Mouse (Mus musculus) WW6 (cell line): Measurements from ENCODE around the gene Cd3d.

ENCODE experiments used
- DNase-seq: peaks from one replicate; pipeline ENCODE4 v3.0.0-alpha.2; 2013; ENCODE audit warnings: low read depth, low spot score

The Cd3d gene

GRCm38 (mm10) chr9:44992271-44992670 lies 10.7 kb downstream of the Cd3d start:
- DNase-seq = no peak

GRCm38 (mm10) chr9:44993268-44993667 lies 11.7 kb downstream of the Cd3d start:
- DNase-seq = no peak

- DNase-seq = no peak
These were observed 13.4 kb downstream of the Cd3d start for GRCm38 (mm10) chr9:44994962-44995361.

GRCm38 (mm10) chr9:44996590-44996989 lies 15.0 kb downstream of the Cd3d start:
- no peak for DNase-seq

- no peak for DNase-seq
These were observed 16.6 kb downstream of the Cd3d start for GRCm38 (mm10) chr9:44998138-44998537.

DNA sequence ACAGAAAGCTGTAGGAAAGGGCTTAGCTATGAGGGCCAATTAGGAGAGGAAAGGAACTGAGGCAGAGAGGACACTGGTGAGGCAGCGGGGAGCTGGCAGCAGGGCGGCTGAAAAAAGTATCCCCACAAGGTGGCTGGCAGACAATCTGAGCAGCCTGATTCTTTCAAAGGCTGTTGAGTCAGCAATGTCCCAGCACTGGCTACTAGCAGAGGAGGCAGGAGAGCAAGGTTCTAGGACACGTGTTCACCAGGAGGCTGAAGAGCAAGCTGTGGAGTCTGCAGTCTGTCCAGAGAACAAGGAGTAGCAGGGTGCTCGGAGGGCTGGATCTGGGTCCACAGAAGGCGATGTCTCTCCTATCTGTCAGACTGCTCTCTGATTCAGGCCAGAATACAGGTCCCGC lies 17.6 kb downstream of the Cd3d start:
- no peak for DNase-seq

GRCm38 (mm10) chr9:44999776-45000175 lies 18.2 kb downstream of the Cd3d start:
- no peak for DNase-seq

DNA sequence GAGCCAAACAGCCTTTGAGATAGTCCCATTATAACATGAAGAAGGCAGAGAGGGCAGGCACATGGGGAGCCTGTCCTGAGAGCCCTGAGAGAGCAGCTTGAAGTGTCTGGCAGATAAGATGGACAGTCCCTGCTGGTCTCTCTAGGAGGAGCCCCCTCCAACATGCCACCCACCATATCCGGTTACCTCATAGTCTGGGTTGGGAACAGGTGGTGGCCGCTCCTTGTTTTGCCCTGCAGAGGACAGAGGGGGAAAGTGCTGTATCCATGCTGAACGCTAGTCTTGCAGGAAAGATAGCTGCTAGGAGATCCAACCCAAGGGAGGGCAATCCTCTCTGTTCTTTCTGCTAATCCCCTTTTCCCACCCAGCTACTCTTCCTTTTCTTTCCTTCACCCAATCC lies 18.7 kb downstream of the Cd3d start:
- no peak for DNase-seq

GRCm38 (mm10) chr9:45007404-45007803 lies 25.8 kb downstream of the Cd3d start:
- DNase-seq = no peak

- DNase-seq = no peak
These were observed 26.8 kb downstream of the Cd3d start for GRCm38 (mm10) chr9:45008342-45008741.

- DNase-seq = no peak
These were observed 27.8 kb downstream of the Cd3d start, which contains the start of gene Cd3e for GRCm38 (mm10) chr9:45009180-45010078. TSS of gene Cd3e (minus strand) at chr9:45009627.

DNA sequence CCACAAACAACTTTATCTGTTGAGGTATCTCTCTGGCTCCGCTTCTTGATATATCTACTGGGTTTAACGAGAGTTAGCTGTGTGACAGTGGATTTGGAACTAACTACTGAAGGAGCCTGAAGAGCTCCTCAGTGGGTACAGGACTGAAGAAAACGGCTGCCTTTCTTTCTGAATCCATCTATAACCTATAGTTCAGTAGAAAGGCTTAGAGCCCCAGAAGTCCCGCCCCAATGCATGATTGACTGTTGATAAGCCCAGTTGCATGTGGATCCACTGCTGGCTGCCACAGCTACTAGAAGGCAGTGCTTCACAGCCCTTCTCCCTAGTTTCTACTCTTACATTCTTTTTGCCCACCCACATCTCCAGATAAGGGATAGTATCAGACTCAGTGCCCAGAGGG lies 28.9 kb downstream of the Cd3d start:
- DNase-seq = no peak

DNA sequence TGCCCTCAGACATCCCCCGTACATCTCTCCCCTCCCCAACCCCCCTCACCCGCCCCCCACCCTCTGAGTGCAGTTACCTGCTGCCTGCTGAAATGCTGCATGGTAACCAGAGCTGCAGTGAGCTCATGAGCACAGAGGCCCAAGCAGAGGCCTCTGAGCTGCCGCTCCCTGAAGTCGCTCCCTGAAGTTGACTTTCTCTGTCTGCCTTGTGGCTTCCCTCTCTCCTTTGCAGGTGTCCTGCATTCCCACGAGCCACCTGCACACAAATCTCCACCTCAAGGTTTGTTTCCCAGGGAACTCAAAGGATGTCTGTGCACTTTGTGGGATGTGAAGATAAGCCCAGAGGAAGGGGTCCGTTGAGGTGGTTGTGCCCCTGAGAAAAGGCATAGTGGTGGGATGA lies 29.7 kb downstream of the Cd3d start:
- DNase-seq = no peak

GRCm38 (mm10) chr9:45014879-45015278 lies 33.3 kb downstream of the Cd3d start:
- no peak for DNase-seq

- DNase-seq = no peak
These were observed 34.3 kb downstream of the Cd3d start for GRCm38 (mm10) chr9:45015841-45016240.

DNA sequence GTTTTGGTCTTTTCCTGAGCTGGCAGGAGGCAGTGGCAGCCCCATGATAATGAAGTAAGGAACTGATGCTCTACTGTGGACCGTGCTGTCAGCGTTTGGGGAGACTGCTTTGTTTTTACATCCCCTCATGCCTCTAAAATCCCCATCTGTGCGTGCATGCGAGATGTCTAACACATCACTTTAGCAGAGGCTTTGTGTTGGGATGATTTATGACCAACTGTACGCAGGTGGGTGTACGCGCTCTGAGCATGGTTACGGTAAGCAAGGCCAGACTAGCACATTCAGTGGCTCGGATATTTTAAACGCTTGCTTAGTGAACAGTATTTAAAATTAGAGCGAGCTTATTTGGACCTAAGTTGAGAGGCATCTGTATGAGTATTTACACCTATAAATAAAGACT lies 36.4 kb downstream of the Cd3d start:
- DNase-seq = no peak

- no peak for DNase-seq
These were observed 41.2 kb downstream of the Cd3d start for GRCm38 (mm10) chr9:45022800-45023199.

- no peak for DNase-seq
These were observed 42.1 kb downstream of the Cd3d start for GRCm38 (mm10) chr9:45023638-45024037.

DNA sequence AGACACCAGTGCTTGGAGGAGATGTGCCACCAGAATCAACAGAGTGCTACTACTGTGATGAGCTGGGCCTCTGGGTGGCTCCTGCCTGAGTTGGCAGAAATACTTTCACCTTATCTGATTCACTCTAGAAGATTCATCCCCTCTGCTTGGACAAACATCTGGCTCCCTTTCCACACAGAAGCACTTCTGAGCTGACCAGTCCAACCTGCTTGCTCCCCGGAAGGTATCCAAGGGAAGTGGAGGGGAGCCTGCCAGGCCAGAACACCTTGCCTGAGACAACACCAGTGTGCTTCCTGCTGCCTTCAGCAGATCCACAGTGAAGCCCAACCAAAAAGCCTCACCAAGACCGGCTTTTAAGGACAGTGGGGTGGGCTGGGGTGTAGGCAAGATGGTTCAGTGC lies 42.6 kb downstream of the Cd3d start:
- no peak for DNase-seq

DNA sequence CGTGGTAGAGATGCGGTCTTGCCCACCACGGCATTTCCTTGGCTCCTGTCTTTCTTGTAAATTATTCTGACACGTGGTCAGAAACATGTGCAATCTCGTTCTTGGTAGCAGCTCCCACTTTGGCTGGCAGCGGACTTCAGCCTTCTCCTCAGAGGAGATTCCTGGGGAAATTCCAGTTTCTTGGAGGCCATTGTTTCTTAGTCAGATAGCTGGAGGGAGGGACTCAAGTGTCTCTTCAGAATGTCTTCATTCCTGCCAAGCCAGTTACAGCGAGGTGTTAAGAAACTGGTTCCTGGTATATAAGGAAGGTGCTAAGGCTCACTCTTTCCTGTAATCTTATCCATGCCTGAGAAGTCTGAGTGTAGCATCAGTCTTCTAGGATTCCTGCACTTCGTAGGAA lies 45.8 kb downstream of the Cd3d start:
- DNase-seq = no peak

- DNase-seq = no peak
These were observed 48.8 kb downstream of the Cd3d start for GRCm38 (mm10) chr9:45030341-45030740.

DNA sequence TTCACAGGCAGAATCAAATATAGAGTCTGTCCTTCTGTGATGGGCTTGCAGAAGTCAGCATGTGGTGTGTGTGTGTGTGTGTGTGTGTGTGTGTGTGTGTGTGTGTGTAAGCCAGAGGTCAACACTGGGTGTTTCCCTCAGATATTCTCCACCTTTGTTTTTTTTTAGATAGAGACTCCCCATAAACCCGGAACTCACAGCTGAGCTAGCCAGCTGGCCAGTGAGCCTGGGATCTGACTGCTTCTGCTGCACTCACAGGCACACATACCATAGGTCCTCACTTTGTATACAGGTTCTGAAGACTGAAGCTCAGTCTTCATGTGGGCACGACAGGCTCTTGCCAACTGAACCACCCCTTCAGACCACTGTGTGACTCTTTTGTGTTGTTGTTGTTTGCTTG lies 50.7 kb downstream of the Cd3d start:
- DNase-seq = no peak

- DNase-seq = no peak
These were observed 52.9 kb downstream of the Cd3d start for GRCm38 (mm10) chr9:45034526-45034925.
